Mouse (Mus musculus): Measurements from ENCODE around the gene Stk16.
A peak's percentile ranks its signal among the peaks of the same experiment; 100 is the strongest.

Gene Stk16

DNA sequence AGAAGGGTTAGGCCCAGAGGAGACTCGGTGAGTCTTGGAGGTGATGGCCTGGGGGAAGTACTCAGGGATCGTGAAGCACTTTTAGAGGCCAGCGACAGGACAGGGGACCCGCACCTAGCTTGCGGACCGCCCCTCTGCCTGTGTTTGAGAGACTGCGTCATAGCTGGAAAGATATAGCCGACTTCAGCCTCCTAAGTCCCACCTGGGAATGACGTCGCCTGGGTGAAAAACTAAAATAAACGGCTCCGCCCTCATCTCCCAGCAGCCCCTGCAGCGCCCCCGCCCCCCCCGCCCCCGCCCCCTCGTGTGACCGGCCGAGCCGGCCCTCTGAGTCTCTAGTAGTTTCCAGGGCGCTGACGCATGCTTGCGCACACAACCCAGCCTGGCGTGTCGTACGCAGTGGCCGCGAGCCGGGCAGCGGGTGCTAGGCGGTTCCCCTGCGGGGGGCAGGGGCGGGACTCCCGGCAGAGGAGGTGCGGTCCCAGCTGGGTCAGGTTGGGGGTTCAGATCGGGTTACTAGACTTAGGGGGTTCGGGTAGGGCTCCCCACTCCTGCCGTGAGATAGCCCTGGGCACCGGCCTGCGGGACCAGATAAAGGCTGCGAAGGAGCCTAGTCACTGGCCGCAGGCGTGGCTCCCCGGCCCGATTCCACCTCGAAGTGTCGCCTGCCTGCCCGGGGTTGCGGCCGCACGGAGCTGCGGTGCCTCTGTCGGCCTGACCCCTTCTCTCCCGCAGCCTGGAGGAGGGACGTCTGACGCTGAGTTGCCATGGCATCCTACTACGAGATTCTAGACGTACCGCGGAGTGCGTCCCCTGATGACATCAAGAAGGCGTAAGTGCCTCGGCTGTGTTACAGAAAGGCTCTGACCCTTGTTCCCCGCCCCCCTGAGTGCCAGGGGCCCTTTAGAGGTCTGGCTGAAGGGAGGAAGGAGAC lies 25.7 kb downstream of the Stk16 start, which contains the start of gene Dnajb2:
TSS of gene Dnajb2 (plus strand) at position 290 of the 934 bp plus-strand sequence.
- peak; percentile 89 to 90 for DNase-seq (ENCODE audit: low spot score in 2 of 2)

DNA sequence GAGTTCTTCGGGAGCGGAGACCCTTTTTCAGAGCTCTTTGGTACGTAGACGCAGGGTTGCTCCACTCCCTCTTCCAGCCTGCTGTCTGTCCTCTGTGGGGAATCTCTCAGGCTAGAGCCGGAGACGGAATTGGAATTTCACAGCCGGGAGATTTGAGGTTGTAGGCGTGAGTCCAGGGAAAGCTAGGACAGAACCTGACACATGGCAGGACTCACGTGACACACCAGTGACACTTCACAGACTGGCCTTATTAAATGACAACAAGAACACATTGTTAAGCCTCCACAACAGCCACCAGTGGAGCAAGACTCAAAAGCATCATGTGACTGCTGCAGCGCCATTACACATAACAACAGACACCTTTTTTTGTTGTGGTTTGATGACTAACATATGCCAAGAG lies 29.0 kb downstream of the Stk16 start:
- no peak for DNase-seq (ENCODE audit: low spot score in 2 of 2)

DNA sequence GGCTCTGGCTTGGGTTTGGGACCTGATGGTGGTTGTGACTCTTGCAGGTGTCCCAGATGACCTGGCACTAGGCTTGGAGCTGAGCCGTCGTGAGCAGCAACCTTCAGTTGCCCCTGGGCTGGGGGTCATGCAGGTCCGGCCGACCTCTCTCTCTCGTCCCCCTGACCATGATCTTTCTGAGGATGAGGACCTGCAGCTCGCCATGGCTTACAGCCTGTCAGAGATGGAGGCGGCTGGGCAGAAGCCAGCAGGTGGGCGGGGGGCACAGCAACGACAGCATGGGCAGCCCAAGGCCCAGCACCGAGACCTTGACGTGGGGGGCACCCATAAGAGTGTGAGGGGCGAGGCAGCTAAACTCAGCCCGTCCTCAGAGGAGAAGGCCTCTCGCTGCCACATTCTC lies 32.8 kb downstream of the Stk16 start:
- no peak for DNase-seq (ENCODE audit: low spot score in 2 of 2)

DNA sequence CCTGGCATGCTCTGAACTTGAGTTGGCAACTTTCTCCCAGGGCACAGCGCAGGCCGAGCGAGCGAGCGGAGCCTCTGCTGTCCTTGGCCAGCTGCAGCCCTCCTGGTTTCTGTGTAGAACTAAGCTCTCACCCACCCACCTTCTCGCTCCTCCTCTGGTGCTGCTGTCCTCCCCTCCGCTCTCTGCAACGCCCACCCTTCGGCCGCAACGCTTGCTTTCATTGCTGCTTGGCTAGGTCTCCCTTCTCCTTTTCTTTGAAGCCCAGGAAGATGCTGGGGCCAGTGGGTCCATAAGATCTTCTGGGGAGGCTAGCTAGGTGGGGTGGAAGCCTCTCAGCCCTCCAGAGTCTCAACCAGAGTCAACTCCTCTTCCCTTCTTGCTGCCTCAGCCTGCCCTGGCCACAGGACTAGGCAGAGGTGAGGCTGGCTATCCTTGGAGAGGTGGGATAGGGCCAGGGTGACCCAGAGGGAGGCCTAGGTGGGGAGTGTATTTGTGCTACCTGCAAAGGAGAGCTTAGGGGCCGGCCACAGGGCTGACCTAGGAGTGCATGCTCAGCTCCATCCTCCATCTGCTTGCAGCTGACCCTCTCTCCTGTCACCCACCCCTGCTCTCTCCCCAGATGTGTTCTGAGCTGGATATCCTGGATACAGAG lies 33.7 kb downstream of the Stk16 start:
- no peak for DNase-seq (ENCODE audit: low spot score in 2 of 2)

DNA sequence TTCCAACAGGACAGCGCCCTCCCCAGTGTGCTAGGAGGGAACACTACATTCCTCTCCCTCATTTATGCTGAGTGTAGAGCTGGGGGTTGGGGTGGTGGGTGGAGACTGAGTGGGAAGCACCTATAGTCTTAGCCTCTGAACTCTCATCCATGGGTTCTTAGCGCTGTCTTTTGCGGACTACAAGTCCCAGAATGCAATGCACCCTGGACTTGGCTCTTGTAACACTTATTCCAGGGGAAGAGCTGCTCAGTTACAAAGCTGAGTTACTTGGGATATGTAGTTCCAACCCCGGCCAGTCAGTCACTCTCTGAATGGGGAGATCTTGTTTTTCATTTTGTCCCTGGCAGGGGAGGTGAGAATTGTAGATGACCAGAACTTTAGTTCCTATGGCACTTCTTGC lies 34.2 kb downstream of the Stk16 start:
- DNase-seq (ENCODE audit: low spot score in 2 of 2), result no peak

DNA sequence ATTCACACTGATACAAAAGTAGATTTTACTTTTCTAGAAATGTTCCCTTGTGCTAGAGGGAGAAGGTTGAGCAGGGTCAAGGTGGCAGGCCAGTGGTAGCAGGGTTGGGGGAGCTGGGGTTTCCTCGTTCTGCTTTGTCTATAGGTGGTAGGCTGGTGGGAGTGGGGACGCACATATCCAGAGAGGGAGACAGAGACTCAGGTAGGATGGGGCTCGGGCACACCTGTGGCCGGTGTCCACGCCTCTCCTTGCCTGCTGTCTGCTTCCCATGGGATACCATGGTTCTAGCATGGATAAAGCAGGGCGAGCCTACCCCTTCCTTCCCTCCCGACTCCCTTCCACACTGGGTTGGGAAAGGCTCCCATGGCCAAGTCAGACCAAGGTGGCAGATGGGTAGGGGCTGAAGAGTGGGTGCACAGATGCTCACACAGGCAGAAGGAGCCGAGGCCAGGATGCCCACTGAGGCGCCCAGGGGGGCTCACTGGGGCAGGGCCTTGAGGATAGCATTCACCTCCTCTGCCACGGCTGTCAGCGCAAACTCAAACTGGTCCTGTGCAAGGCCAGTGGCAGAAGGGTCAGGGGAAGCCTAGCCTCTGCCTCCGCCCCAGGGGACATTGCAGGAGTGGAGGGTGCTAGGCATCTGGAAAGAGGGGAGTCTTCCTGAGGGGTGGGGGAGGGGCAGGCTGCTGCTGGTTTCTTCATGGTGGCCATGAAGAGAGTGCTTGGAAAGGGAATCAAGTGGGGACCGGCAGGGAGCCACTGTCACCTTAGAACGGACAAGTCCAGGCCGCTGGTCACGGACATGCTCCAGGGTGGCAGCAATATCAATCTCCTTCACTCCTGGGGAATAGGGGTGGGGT lies 36.7 kb downstream of the Stk16 start:
- no peak for DNase-seq (ENCODE audit: low spot score in 2 of 2)

DNA sequence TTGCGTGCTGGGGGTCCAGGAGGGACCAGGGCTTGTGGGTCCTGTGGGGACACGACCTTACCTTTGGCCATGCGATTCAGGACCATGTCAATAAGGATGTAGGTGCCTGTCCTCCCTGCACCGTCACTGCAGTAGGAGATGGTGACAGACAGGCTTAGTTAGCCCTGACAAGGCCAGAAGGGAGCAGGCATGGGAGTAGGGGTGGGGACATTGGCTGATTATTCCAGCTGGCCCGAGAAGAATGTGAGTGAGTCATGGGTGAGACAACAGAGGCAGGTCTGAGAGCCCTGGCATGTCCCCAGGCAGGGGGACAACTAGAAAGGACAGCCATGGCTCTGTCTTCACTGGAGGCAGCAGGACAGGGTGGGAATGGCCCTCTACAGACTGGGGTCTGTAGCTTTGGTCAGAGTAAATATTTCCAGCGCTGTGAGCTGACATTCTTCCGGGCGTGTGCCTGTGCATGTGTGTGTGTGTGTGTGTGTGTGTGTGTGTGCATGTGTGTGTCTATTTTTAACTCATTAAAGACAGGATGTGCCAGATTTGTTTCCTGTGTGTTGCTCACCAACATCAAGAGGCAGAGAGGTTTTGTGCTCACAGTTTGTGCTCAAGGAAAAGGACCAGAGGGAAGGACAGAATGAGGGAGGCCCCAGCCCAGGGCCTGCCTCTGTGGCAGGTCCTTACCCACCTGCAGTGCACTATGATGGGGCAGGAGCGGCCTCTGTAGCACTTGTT lies 37.6 kb downstream of the Stk16 start:
- no peak for DNase-seq (ENCODE audit: low spot score in 2 of 2)

DNA sequence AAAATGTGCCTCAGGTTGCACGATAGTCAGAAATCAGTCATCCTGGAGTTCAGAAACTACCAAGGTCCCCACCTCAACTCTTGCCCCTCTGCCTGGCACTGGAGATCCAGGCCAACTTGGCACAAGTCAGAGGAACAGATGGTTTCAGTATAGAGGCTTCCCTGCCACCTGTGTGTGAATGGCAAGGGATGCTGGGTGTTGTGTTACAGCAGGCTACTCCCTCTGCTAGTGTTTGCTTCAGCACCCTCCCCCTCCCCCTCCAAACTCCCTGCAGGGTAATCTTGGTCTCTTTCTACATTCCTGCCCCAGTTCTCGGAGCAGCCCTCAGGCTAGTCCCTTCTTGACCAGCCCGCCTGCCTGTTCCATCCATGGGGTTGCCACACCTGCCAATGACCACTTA lies 39.9 kb downstream of the Stk16 start:
- no peak for DNase-seq (ENCODE audit: low spot score in 2 of 2)

DNA sequence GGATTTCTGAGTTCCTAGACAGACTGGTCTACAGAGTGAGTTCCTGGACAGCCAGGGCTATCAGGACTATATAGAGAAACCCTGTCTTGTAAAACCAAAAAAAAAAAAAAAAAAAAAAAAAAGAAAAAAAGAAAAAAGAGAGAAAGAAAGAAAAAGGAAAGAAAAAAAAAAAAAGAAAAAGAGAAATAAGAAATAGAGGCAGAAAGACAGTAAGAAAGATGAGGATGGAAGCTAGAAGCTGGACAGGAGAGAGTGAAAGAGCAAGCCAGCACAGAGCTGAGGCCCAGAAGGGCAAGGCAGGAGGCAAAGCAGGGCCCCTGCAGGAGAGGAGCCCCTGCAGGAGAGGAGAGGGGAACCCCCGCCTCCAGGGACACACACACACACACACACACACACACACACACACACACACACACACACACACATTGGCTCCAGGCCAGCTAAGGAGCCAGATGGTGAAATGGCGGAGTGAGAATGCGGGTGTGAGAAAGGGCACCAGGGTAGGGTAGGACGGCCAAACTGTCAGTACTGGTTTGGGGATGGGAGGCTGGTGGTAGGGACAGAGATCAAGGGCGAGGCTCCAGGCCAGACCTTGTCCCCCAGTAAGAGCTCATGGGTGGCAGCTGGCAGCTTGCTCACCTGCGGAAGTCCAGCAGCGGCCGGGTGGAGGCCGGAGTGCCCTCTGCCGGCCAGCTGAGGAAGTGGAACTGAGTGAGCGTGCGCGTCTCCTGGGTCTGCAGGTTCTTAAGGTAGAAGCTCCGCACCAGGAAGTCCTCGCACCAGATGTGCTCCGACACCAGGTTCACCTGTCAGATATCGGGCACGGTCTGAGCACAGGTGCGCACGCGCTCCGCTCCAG lies 40.7 kb downstream of the Stk16 start:
- DNase-seq (ENCODE audit: low spot score in 2 of 2), result peak; percentile 88

DNA sequence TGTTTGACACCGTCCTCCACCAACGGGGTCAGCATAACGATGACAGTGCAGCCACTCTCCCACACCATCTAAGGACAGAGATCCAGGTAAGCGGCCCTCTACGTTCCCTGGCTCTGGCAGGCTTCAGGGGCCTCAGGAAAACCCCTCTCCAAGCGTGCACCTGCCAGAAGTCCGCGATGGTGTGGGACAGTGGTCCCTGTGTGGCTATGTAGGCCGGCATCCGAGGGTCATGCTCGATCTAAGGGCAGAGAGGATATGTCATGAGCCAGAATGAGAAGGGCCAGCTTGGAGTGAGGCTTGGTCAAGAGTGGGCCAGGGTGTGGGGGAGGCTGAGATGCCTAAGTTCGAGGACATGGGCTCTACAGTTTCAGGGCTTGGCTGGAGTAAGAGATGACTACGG lies 41.7 kb downstream of the Stk16 start:
- DNase-seq (ENCODE audit: low spot score in 2 of 2), result no peak

DNA sequence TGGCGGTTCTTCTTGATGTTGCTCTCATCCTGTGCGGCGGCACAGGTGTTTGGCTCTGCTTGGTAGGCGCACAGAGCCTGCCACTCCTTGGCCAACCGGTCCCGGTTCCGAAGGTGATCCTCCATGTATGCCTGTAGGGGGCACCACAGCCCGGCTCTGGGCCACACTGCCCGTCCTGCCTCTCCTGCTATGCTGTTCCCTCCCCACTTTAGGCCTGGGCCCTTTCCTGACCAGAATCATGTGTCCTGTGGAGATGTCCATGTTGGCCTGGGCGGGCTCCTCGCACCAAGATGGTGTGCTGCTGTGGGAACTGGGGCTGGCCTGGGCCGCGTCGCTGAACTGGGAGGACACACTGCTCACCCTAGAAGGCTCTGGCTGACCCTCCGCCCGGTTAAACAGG lies 42.4 kb downstream of the Stk16 start:
- no peak for DNase-seq (ENCODE audit: low spot score in 2 of 2)

DNA sequence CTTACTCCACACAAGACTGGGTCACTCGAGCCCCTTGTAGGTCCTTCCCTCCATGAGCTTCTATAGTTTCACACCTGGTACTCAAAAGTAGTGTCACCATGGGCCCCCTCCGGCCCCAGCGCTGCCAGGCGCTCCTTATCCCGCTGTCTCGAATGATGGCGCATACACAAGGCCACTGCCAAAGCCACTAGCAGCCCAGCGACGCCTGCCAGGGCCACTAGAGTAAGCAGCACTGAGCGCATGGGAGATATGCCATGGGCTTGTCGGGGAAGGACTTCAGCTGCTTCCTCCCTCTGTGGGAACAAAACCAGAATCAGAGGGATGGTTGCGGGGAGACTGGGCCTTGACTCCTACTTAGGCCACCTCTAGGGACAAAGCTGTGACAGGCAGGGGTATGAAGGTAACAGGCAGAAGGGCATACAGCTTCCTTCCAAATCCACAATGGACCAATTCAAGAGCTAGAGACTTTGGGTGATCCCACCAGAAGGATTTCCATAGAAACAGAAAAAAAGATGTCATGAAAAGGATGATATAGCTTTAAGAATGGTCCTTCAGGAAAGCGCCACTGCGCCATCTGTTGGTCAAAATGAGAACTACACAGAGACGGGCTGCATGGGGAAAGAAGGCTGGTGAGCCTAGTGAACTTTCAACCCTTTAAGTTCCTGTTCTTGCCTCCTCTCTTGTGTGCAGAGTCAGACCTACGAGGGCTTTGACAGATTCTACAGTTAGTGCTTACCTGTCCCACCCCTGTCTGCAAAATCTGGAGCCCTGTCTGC lies 43.4 kb downstream of the Stk16 start:
- DNase-seq (ENCODE audit: low spot score in 2 of 2), result peak; percentile 69 to 77

DNA sequence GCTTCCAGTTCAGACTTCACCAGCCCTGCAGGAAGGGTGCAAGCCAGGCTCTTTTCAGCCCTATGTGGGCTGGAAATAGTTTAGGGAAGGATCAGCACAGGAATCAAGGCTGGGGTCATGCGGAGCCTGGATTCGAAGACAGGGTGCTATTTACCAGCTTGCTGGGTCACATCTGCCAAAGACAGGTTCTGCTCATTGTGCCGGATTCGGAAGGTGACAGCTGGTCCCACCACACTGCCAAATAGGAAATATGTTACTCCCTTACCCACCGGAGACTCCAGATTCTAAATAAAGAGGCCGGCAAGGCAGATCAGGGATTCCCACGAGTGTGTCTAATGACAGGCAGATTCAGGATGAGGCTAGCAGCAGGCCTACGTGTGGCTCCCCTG lies 44.0 kb downstream of the Stk16 start:
- DNase-seq (ENCODE audit: low spot score in 2 of 2), result no peak

DNA sequence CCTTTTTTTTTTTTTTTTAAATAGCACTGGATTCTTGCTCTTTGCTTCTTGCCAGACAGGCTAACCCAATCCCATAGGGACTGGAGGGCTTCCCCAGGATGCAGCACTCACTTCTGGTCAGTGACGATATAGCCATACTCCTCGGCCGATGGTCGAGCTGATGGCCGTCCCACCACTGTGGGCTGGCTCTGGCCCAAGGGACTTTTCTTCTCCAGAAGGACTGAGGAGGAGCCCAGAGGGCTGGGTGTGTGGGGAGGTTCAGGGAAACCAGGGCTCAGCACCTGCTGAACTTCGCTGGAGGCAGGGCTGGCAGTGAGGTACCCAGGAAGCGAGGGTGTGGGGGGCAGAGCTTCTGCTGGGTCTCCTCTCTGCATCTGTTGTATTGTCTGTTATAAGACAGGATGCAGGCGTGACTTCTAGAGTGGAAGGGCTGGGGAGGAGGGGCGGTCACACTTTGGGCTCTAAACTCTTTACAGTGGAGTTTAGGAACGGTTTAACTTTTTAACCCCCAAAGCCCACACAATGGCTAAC lies 44.9 kb downstream of the Stk16 start:
- DNase-seq (ENCODE audit: low spot score in 2 of 2), result no peak

DNA sequence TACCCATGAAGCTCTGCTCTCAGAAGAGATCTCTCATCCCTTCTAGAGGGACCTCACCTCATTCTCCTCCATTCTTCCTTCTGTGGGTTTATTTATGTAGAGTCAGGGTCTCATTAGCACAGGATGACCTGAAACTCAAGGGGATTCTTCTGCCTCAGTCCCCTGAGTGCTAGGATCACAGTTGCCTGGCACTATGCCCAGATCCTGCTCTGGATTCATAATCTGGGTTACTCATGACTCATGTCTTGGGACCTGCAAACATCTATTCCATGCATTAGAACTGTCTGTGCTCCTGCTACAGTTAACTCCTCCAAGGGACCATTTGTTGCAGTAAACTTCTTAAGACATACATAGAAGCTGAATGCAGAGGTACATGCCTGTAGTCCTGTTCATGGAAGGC lies 50.6 kb downstream of the Stk16 start:
- DNase-seq (ENCODE audit: low spot score in 2 of 2), result no peak

DNA sequence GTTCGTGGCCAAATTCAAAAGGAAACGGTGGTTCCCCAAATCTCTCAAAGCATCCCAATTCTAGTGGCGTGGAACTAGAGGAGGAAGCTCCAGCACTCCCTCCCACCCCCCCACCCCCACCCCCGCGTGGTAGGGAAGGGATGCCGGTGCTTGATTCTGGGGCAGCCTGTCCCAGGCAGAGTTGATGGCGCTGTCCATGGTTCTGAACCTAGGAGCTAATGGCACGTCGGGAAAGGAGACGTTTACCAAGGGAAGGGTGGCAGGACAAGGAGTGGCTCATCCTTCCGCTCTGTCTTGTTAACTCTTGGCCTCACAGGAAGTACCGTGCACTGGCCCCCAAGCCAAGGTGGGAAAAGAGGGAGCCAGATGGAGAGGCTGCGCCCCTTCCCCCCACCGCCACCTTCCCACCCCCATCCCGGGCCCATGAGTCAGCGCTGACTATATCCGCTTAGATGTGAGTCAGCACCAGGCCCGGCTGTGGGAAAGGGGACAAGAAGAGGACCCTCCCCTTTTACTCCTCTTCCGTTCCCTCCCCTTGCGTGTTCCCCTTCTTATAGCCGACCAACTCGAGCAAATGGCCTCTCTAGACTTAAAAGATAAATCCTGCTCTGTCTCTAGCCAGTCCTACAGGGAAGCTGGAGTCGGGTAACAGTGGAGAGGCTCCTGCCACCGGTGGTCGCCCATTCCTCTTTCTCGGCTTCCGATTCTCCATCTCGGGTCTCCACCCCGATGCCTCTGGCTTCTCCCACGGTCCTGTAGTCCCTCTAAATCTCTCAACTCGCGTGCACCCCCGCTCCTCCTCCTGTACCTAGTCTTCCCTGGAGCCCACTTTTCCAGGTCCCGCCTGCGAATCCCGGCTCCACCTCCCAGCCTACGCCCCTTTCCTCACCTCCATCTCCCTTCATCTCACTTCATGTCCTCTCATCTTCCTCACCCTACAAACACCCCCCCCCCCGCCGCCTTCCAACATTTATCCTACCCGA lies 52.6 kb downstream of the Stk16 start:
- DNase-seq (ENCODE audit: low spot score in 2 of 2), result no peak

DNA sequence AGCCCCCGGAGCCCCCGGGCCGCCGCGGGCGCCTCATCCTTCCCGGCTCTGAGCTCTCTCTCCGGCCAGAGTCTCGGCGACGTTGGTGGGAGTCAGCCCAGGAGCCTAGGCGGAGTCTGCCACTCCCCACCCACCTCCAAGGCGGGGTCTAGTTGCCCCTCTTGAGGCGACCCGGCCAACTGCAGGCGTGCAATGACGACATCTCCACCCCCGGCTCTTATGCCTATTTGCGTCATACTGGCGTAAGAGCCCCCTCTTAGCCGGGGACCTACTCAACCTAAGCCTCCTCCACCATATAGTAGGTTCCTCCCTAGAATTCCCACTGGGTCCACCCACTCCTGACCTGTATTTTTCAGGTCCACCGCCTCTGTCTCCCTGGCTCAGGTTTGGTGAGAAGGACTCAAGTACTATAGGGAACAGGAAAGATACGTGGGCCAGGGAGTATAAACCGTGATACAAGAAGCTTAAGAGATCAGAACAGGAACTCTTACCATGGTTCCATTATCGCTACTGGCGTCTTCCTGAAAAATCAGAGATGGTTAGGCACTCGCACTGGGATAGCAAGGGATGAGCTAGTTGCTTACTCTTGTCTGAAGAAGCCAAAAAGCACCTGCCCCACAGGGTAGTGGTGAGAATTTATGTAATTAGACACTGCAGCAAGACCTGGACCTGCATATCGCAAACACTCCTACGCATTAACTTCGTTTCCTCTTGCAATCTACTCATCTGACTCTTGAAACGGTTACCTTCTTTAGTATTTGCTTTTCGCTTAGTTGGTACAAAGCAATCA lies 53.6 kb downstream of the Stk16 start, which contains the start of gene Ptprn:
TSS of gene Ptprn (minus strand) at position 412 of the 790 bp plus-strand sequence.
- DNase-seq (ENCODE audit: low spot score in 2 of 2), result no peak

Data from spleen, postnatal 36 days (tissue).